Mouse (Mus musculus): ENCODE measurements around the gene Sec24b. TPM values are rescaled to one million over a fixed set of nuclear protein-coding genes. Genes with fewer than 3 reads are reported as not detected.

The Sec24b gene
- polyA plus RNA-seq, 1 experiment from 2014 or later, result 33.5 TPM

DNA sequence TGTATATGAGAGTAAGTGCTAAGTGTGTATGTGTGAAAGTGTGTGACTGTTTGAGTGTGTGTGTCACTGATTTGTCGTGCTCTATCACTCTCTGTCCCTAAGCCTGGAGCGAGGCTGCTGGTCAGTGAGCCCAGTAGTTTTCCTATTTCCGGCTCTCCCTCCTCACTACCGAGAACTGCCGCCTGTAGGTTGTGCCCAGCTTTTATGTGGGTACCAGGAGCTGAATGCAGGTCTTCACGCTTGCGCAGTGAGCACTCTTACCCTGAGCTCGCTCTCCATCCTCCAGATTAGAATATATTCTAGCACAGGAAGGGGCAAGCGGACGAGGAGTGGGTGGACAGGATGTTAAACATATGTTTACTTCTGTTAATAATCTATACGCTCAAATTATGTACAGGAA is 60.4 kb downstream of the Sec24b start:
- H3K4me2 ChIP-seq (ENCODE audit: low read depth, low read length), result no peak overlapping the region
- H3K4me1 ChIP-seq (ENCODE audit: control insufficient read depth, insufficient read depth, low read length), result no peaks in the 10 kb centered on the region
- peaks cover 94% of the 10 kb centered on the region for H3K36me3 ChIP-seq (ENCODE audit: control insufficient read depth, insufficient read depth, low read length)
- 95% methylated on average over 11 of the region's 11 CpGs for WGBS
- DNase-seq (ENCODE audit: low spot score) (no peak), ATAC-seq (ENCODE audit: low read depth) (no peak)
- no peaks in the 10 kb centered on the region for H3K9me3 ChIP-seq (ENCODE audit: control insufficient read depth, low read length)
- H3K4me3 ChIP-seq (ENCODE audit: low read depth, low read length), result no peak overlapping the region
- no peaks in the 10 kb centered on the region for H3K27me3 ChIP-seq (replicated peaks; ENCODE audit: control insufficient read depth, insufficient read depth, low read length)
- H3K27ac ChIP-seq (replicated peaks; ENCODE audit: low read depth, low read length), result no peak overlapping the region
- no peak overlapping the region for H3K9ac ChIP-seq (ENCODE audit: low read depth, low read length)

DNA sequence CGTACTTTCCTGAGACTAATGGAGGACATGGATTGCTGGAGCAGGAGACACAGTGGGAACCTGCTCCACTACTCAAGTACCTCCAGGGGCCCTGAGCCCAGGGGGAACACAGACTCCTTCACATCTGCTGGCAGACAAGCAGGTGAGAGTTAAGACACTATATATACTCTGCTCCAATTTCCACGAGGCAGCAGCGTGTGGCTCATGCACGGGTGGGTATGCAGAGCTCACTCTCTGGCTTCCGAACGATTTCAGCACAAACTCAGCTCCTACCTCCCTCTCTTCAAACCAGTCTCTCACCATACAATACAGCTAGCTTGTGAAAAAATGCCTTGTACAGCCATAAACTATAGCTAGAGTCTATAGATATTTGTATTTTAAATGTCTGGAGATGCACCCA is 62.8 kb downstream of the Sec24b start:
- DNase-seq (ENCODE audit: low spot score) (no peak), ATAC-seq (ENCODE audit: low read depth) (no peak)
- H3K9me3 ChIP-seq (ENCODE audit: control insufficient read depth, low read length), result no peaks in the 10 kb centered on the region
- no peaks in the 10 kb centered on the region for H3K4me1 ChIP-seq (ENCODE audit: control insufficient read depth, insufficient read depth, low read length)
- no peak overlapping the region for H3K27ac ChIP-seq (replicated peaks; ENCODE audit: low read depth, low read length)
- no peak overlapping the region for H3K4me3 ChIP-seq (ENCODE audit: low read depth, low read length)
- H3K36me3 ChIP-seq (ENCODE audit: control insufficient read depth, insufficient read depth, low read length), result peaks cover 94% of the 10 kb centered on the region
- no peak overlapping the region for H3K9ac ChIP-seq (ENCODE audit: low read depth, low read length)
- H3K4me2 ChIP-seq (ENCODE audit: low read depth, low read length), result no peak overlapping the region
- WGBS, result 90% methylated on average over 6 of the region's 6 CpGs
- H3K27me3 ChIP-seq (replicated peaks; ENCODE audit: control insufficient read depth, insufficient read depth, low read length), result no peaks in the 10 kb centered on the region

DNA sequence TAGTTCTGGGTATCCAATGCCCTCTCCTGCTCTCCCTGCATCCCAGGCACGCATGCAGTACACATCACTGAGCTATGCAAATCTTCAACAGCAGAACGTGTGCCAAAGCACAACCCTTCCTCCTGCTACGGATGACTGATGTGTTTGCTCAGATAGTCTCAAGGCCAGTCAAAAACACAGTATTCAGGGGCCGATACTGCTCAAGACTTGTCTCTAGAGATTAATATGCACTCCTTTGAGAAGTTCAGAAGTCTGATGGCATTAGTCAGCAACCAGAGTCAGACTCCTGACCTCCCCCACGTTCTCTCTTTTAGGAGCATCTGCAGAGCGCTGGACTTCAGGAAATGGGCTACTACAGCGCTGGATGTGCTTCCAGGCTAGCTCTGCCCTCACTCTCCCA is 63.4 kb downstream of the Sec24b start:
- Histone ChIP-seq H3K27ac (replicated peaks; ENCODE audit: low read depth, low read length) (no peak overlapping the region), H3K27me3 (replicated peaks; ENCODE audit: control insufficient read depth, insufficient read depth, low read length) (no peaks in the 10 kb centered on the region), H3K36me3 (ENCODE audit: control insufficient read depth, insufficient read depth, low read length) (peaks cover 95% of the 10 kb centered on the region), H3K4me1 (ENCODE audit: control insufficient read depth, insufficient read depth, low read length) (no peaks in the 10 kb centered on the region), H3K4me3 (ENCODE audit: low read depth, low read length) (no peak overlapping the region), H3K9me3 (ENCODE audit: control insufficient read depth, low read length) (no peaks in the 10 kb centered on the region), H3K9ac (ENCODE audit: low read depth, low read length) (no peak overlapping the region), H3K4me2 (ENCODE audit: low read depth, low read length) (no peak overlapping the region)
- 84% methylated on average over 7 of the region's 7 CpGs for WGBS
- ATAC-seq (ENCODE audit: low read depth), result no peak
- no peak for DNase-seq (ENCODE audit: low spot score)

DNA sequence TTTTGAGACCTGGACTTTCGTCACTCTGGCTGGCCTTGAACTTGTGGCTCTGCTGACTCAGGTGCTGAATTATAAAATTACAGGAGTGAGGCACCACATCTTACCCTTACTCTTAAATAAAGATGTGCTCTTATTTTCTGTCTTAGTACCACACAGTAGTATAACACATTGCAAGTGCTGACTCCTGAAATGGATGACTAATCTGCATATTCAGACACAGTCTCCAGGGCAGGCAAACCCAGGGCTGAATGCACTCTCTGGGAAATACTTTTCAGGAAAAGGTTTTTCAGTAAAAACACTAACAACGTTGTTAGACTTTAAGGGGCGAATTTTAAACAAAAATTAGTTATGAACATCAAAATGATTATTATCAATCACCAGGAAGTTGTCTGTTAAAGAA is 64.0 kb downstream of the Sec24b start:
- H3K9me3 ChIP-seq (ENCODE audit: control insufficient read depth, low read length), result no peaks in the 10 kb centered on the region
- no peaks in the 10 kb centered on the region for H3K27me3 ChIP-seq (replicated peaks; ENCODE audit: control insufficient read depth, insufficient read depth, low read length)
- no peak for ATAC-seq (ENCODE audit: low read depth)
- H3K36me3 ChIP-seq (ENCODE audit: control insufficient read depth, insufficient read depth, low read length), result peaks cover 95% of the 10 kb centered on the region
- DNase-seq (ENCODE audit: low spot score), result no peak
- no peak overlapping the region for H3K27ac ChIP-seq (replicated peaks; ENCODE audit: low read depth, low read length)
- H3K9ac ChIP-seq (ENCODE audit: low read depth, low read length), result no peak overlapping the region
- no peak overlapping the region for H3K4me3 ChIP-seq (ENCODE audit: low read depth, low read length)
- H3K4me2 ChIP-seq (ENCODE audit: low read depth, low read length), result no peak overlapping the region
- 82% methylated on average over 3 of the region's 3 CpGs for WGBS
- no peaks in the 10 kb centered on the region for H3K4me1 ChIP-seq (ENCODE audit: control insufficient read depth, insufficient read depth, low read length)

DNA sequence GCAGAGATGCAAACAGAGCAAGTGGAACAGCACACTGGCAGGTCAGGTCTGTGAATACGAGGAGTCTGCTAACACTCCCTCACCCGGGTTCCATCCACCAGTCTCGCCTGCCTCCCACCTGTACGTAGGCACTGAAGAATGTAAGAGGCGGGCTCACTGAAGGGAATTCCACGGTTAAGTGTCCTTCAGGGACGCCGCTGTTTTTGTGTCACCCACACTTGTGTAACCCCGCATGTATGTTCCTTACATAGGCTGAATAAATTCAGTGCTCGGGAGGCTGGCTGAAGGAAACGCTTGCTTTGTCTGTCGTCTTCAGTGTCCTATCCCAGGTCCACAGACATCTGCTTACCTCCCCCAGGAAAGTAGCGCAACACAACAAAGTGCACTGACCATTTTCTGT is 74.1 kb downstream of the Sec24b start:
- no peaks in the 10 kb centered on the region for H3K4me1 ChIP-seq (ENCODE audit: control insufficient read depth, insufficient read depth, low read length)
- ATAC-seq (ENCODE audit: low read depth) (no peak), DNase-seq (ENCODE audit: low spot score) (no peak)
- no peak overlapping the region for H3K27ac ChIP-seq (replicated peaks; ENCODE audit: low read depth, low read length)
- H3K36me3 ChIP-seq (ENCODE audit: control insufficient read depth, insufficient read depth, low read length), result peaks cover 94% of the 10 kb centered on the region
- no peak overlapping the region for H3K4me2 ChIP-seq (ENCODE audit: low read depth, low read length)
- no peak overlapping the region for H3K9ac ChIP-seq (ENCODE audit: low read depth, low read length)
- no peaks in the 10 kb centered on the region for H3K27me3 ChIP-seq (replicated peaks; ENCODE audit: control insufficient read depth, insufficient read depth, low read length)
- no peak overlapping the region for H3K4me3 ChIP-seq (ENCODE audit: low read depth, low read length)
- WGBS, result 96% methylated on average over 13 of the region's 13 CpGs
- H3K9me3 ChIP-seq (ENCODE audit: control insufficient read depth, low read length), result no peaks in the 10 kb centered on the region

DNA sequence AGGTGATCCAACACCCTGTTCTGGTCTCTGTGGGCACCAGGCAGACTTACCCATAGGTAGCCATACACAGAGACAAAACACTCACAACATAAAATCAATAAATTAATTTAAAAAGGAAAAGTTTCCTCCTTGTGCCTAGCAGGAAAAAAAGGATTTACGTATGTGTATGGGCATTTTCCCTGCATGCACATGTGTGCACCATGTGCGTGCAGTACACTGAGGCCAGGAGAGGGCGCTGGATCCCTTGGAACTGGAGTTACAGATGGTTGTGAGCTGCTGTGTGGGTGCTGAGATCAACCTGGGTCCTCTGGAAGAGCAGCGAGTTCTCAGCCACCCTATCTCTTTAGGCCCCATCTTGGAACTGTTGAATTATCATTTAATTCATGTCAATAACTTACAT is 76.0 kb downstream of the Sec24b start:
- ATAC-seq (ENCODE audit: low read depth) (no peak), DNase-seq (ENCODE audit: low spot score) (no peak)
- 87% methylated on average over 4 of the region's 4 CpGs for WGBS
- no peak overlapping the region for H3K4me3 ChIP-seq (ENCODE audit: low read depth, low read length)
- H3K4me1 ChIP-seq (ENCODE audit: control insufficient read depth, insufficient read depth, low read length), result no peaks in the 10 kb centered on the region
- H3K9ac ChIP-seq (ENCODE audit: low read depth, low read length), result no peak overlapping the region
- no peaks in the 10 kb centered on the region for H3K27me3 ChIP-seq (replicated peaks; ENCODE audit: control insufficient read depth, insufficient read depth, low read length)
- H3K4me2 ChIP-seq (ENCODE audit: low read depth, low read length), result no peak overlapping the region
- no peaks in the 10 kb centered on the region for H3K9me3 ChIP-seq (ENCODE audit: control insufficient read depth, low read length)
- peaks cover 84% of the 10 kb centered on the region for H3K36me3 ChIP-seq (ENCODE audit: control insufficient read depth, insufficient read depth, low read length)
- H3K27ac ChIP-seq (replicated peaks; ENCODE audit: low read depth, low read length), result no peak overlapping the region

DNA sequence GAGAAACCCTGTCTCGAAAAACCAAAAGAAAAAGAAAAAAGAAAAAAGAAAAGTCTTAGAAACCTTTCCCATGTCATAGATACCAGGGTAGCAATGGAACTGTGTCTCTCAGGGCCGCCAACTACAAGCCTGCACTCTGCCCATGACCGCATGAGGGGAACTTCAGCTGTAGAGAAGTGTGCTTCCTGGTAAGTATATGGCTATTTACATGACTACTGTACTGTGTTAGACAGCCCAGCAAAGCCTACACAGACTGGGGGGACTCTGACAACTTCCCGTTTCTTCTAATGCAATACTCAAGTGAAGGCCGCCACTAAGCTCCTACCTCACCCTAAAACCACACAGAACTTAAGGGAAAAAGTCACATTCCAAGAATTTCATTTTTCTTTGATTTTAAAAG is 76.6 kb downstream of the Sec24b start:
- no peak overlapping the region for H3K4me2 ChIP-seq (ENCODE audit: low read depth, low read length)
- H3K4me1 ChIP-seq (ENCODE audit: control insufficient read depth, insufficient read depth, low read length), result no peaks in the 10 kb centered on the region
- DNase-seq (ENCODE audit: low spot score) (no peak), ATAC-seq (ENCODE audit: low read depth) (no peak)
- H3K9ac ChIP-seq (ENCODE audit: low read depth, low read length), result no peak overlapping the region
- no peaks in the 10 kb centered on the region for H3K27me3 ChIP-seq (replicated peaks; ENCODE audit: control insufficient read depth, insufficient read depth, low read length)
- no peaks in the 10 kb centered on the region for H3K9me3 ChIP-seq (ENCODE audit: control insufficient read depth, low read length)
- peaks cover 79% of the 10 kb centered on the region for H3K36me3 ChIP-seq (ENCODE audit: control insufficient read depth, insufficient read depth, low read length)
- no peak overlapping the region for H3K4me3 ChIP-seq (ENCODE audit: low read depth, low read length)
- WGBS, result 95% methylated on average over 5 of the region's 5 CpGs
- no peak overlapping the region for H3K27ac ChIP-seq (replicated peaks; ENCODE audit: low read depth, low read length)

DNA sequence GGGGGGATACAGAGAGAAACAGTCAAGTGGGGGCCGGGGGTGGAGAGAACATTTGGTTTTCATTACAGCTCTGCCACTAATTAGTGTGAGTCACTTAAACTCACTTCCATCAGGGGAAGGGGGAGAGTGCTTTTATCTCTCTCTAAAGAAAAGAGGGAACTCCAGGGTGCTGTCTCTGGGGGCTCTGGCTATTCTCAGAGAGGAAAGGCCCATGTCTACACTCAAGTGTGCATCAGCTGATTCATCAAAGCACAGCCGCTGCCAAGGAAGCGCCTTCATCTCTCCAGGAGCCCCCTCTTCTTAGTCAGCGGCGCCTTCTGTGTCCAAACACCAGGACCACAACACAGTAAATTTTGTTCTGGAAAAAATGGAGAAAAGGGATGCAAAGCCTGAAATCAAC is 79.1 kb downstream of the Sec24b start:
- DNase-seq (ENCODE audit: low spot score) (no peak), ATAC-seq (ENCODE audit: low read depth) (no peak)
- H3K9ac ChIP-seq (ENCODE audit: low read depth, low read length), result no peak overlapping the region
- no peak overlapping the region for H3K4me3 ChIP-seq (ENCODE audit: low read depth, low read length)
- peaks cover 54% of the 10 kb centered on the region for H3K36me3 ChIP-seq (ENCODE audit: control insufficient read depth, insufficient read depth, low read length)
- H3K9me3 ChIP-seq (ENCODE audit: control insufficient read depth, low read length), result no peaks in the 10 kb centered on the region
- H3K27me3 ChIP-seq (replicated peaks; ENCODE audit: control insufficient read depth, insufficient read depth, low read length), result no peaks in the 10 kb centered on the region
- no peak overlapping the region for H3K27ac ChIP-seq (replicated peaks; ENCODE audit: low read depth, low read length)
- H3K4me1 ChIP-seq (ENCODE audit: control insufficient read depth, insufficient read depth, low read length), result no peaks in the 10 kb centered on the region
- WGBS, result 66% methylated on average over 5 of the region's 5 CpGs
- H3K4me2 ChIP-seq (ENCODE audit: low read depth, low read length), result no peak overlapping the region

DNA sequence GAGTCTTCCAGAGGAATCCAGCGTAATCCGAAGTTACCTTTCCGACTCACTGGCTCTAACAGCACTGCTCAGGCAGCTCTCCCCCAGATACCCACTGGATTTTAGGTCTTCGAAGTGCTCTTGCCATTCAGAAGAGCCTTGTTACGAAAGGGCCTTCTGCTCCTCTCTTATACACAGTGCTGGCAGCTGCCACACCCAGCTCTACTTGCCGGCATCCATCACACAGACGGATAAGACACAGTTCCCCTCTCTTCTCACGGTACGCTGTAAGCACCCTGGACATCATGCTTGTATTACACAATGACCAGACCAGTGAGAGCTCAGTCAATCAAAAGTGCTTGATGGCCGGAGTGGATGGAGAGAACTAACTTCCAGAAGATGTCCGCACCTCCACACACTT is 79.6 kb downstream of the Sec24b start:
- no peak overlapping the region for H3K4me2 ChIP-seq (ENCODE audit: low read depth, low read length)
- H3K27ac ChIP-seq (replicated peaks; ENCODE audit: low read depth, low read length), result no peak overlapping the region
- 85% methylated on average over 11 of the region's 11 CpGs for WGBS
- peaks cover 49% of the 10 kb centered on the region for H3K36me3 ChIP-seq (ENCODE audit: control insufficient read depth, insufficient read depth, low read length)
- DNase-seq (ENCODE audit: low spot score), result no peak
- H3K9ac ChIP-seq (ENCODE audit: low read depth, low read length), result no peak overlapping the region
- no peak overlapping the region for H3K4me3 ChIP-seq (ENCODE audit: low read depth, low read length)
- no peaks in the 10 kb centered on the region for H3K4me1 ChIP-seq (ENCODE audit: control insufficient read depth, insufficient read depth, low read length)
- no peaks in the 10 kb centered on the region for H3K27me3 ChIP-seq (replicated peaks; ENCODE audit: control insufficient read depth, insufficient read depth, low read length)
- H3K9me3 ChIP-seq (ENCODE audit: control insufficient read depth, low read length), result no peaks in the 10 kb centered on the region
- no peak for ATAC-seq (ENCODE audit: low read depth)
